Mouse (Mus musculus) liver, embryonic 14 days (tissue): ENCODE data around the gene Mrgpra9. TPM values are rescaled to one million over a fixed set of nuclear protein-coding genes. Genes with fewer than 3 reads are reported as not detected.

Experiments used
- polyA plus RNA-seq: library from polyadenylated mRNA; depleted of rRNA; stranded (reverse); fragments of >200 nt; gene quantifications from 2 replicates; pipeline ENCODE4 v1.2.3, GENCODE M21; 2012; rRNA removed

Gene Mrgpra9
- not detected in 2 replicates for polyA plus RNA-seq

DNA sequence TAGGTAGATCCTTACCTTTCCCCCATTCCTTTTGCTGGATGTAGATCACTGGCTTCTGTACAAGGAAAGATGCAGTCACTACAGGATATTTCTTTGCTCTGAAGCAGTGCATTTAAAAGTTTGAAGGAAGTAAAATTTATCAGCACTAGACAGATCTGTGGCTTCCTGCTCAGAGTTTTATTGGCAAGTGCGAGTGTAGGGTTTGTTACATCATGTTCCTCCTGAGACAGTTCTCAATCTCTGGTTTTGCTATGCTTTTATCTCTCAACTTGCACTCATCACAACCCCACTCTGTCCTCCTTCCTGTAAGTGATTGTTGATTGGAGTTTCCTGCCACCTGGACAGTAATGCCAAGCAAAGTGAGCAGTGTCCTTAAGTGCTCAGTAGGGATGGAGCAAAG lies at the start of gene Mrgpra9:
Gene Mrgpra9, minus strand, starts transcription at position 79 of the 400 bp plus-strand sequence.

DNA sequence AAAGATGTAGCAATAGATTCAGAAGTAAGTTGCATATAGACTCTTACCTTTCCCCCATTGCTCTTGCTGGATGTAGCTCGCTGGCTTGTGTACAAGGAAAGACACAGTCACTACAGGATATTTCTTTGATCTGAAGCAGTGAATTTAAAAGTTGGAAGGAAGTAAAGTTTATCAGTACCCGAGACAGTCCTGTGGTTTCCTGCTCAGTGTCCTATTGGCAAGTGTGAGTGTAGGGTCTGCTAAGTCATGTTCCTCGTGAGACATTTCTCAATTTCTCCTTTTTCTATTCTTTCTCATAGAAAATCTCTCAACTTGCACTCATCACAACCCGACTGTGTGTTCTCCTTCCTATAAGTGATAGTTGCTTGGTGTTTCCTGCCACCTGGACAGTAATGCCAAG lies 47.8 kb downstream of the Mrgpra9 start, which contains the start of gene Mrgpra6:
Gene Mrgpra6, minus strand, starts transcription at position 91 of the 400 bp plus-strand sequence.

Other genes with a start within 250 kb of the Mrgpra9 start
- gene Spty2d1, start 244.4 kb downstream of the Mrgpra9 start, polyA plus RNA-seq: 6.1 and 7.1 TPM in 2 replicates
- gene Tmem86a, start 202.2 kb downstream of the Mrgpra9 start, polyA plus RNA-seq: 12.0 and 13.4 TPM in 2 replicates
- 0.01 and 0.02 TPM in 2 replicates for gene Ptpn5, start 119.2 kb downstream of the Mrgpra9 start, polyA plus RNA-seq
- not detected in 2 replicates for gene Mrgpra6, start 47.9 kb downstream of the Mrgpra9 start, polyA plus RNA-seq
- gene Mrgpra1, start 101.4 kb upstream of the Mrgpra9 start, polyA plus RNA-seq: not detected in 2 replicates
- gene Mrgpra2a, start 199.3 kb upstream of the Mrgpra9 start, polyA plus RNA-seq: 0.16 and 0.24 TPM in 2 replicates